Mouse (Mus musculus): ENCODE measurements around the gene Rsph4a.
"Not testable (repeated sequence)": the region's sequence is repeated elsewhere in the genome, so short reads cannot be mapped to it uniquely, and the experiment has no call there.

Rsph4a gene

GRCm38 (mm10) chr10:33904530-33905481, at the start of gene Rsph4a:
Gene Rsph4a (plus strand): TSS chr10:33905111.
- peak; percentile 55 to 60 for DNase-seq

- DNase-seq, result no peak
Observed at GRCm38 (mm10) chr10:33857421-33857820, 47.5 kb upstream of the Rsph4a start, which contains the start of gene Sult3a1. Gene Sult3a1 (plus strand): TSS chr10:33857721.

- no peak for DNase-seq
Observed at GRCm38 (mm10) chr10:33865994-33866393, 38.9 kb upstream of the Rsph4a start.

GRCm38 (mm10) chr10:33870441-33870840, 34.5 kb upstream of the Rsph4a start:
- no peak for DNase-seq

GRCm38 (mm10) chr10:33872672-33873398, 32.1 kb upstream of the Rsph4a start:
- peak; percentile 5 to 16 for DNase-seq

- not testable (repeated sequence) for DNase-seq
Observed at GRCm38 (mm10) chr10:33882411-33882810, 22.5 kb upstream of the Rsph4a start.

- DNase-seq, result not testable (repeated sequence)
Observed at GRCm38 (mm10) chr10:33901520-33901919, 3.4 kb upstream of the Rsph4a start.

- DNase-seq, result no peak
Observed at GRCm38 (mm10) chr10:33905489-33905888, 578 bp downstream of the Rsph4a start.

- no peak for DNase-seq
Observed at GRCm38 (mm10) chr10:33940702-33941101, 35.8 kb downstream of the Rsph4a start.

- DNase-seq, result no peak
Observed at GRCm38 (mm10) chr10:33945390-33945789, 40.5 kb downstream of the Rsph4a start.

- no peak for DNase-seq
Observed at GRCm38 (mm10) chr10:33946336-33946735, 41.4 kb downstream of the Rsph4a start.

GRCm38 (mm10) chr10:33950803-33951583, 46.1 kb downstream of the Rsph4a start, which contains the start of gene Zup1:
Gene Zup1 (minus strand): TSS chr10:33951269.
- peak; percentile 86 to 91 for DNase-seq

- peak in 1 of 2 experiments; percentile 2 for DNase-seq
Observed at GRCm38 (mm10) chr10:33952509-33952908, 47.6 kb downstream of the Rsph4a start.
